Mouse (Mus musculus) right cerebral cortex, postnatal 4 days (tissue): ENCODE results near the gene Scube3.
"Not testable (repeated sequence)": the region's sequence is repeated elsewhere in the genome, so short reads cannot be mapped to it uniquely, and the experiment has no call there.

Experiments used
- DNase-seq: peaks from one replicate; pipeline ENCODE4 v3.0.0-alpha.2; 2022

Gene Scube3

GRCm38 (mm10) chr17:28180783-28181544, 39.0 kb downstream of the Scube3 start:
- DNase-seq, result no peak

DNA sequence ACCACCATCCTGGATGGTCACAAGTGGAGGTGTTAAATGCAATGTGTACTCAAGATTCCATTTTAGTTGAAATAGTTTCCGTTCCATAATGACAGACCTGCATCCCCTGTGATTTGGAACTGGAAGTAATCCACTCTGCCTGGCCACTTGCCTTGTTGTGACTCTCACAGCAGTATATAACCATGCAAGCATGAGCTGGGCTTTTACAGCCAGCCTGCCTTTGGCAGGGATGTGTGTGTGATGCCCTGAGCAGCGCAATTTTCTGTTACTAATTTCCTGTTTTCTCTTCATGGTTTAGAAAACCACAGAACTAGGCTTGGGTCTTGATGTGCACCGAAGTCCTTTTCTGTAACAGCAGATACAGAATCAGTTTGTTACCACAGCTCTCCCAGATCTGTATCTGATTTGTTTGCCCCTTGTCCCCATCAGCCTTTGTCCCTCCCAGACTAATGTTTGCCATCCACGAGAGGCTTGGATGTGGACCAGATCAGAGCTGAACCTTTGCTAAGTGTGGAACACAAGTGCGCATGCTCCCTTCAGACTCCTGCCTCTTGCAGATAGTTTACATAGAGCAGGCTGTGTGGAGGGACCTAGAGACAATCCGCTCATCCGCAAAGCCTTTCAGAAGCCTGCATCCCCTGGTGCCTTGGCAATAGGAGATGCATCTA, 43.2 kb downstream of the Scube3 start:
- no peak for DNase-seq

DNA sequence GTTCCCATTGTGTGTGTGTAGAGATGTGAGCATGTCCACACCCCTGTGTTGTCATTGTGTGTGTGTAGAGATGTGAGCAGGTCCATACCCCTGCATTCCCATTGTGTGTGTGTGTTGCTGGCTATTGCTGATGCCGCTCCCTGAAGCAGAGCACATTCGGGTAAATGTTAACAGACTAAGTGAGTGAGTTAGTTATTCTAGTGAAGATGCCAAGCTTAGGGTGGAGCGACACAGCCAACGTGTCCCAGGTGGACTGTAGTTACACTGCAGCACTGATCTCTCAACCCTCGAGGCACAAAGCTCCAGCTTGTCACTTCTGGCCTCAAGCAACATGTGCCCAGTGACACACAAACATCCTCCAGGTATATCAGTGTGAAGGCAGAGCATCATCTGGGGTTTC, 46.4 kb downstream of the Scube3 start:
- no peak for DNase-seq

GRCm38 (mm10) chr17:28192754-28193153, 50.8 kb downstream of the Scube3 start:
- DNase-seq, result no peak

- DNase-seq, result no peak
Measured at GRCm38 (mm10) chr17:28193559-28193958, 51.6 kb downstream of the Scube3 start.

GRCm38 (mm10) chr17:28195033-28195432, 53.1 kb downstream of the Scube3 start:
- DNase-seq, result no peak

DNA sequence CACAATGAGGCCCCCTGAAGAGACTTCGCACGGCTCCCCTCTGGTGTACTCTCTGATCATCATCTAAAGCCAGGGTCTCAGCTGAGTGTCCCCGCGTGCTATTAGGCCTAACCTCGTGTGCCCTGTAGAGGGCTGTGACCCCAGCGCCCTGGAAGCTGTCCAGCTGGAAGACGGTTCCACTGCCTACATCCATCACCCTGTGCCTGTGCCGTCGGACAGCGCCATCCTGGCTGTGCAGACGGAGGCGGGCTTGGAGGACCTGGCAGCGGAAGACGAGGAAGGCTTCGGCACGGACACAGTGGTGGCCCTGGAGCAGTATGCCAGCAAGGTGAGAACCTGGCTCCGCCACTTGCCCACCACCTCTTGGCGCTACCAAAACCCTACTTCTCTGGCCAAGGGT, 55.7 kb downstream of the Scube3 start:
- no peak for DNase-seq

DNA sequence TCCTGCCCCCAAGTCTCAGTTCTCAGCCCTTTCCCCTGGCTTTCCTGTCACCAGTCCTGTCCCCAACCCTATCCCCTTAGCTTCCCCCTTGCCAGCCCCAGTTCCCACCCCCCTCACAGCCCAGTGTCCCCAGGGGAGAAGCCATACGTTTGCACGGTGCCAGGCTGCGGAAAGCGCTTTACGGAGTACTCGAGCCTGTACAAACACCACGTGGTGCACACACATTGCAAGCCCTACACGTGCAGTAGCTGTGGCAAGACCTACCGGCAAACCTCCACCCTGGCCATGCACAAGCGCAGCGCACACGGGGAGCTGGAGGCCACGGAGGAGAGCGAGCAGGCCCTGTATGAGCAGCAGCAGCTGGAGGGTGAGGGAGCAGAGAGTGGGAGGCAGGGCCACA, 60.0 kb downstream of the Scube3 start:
- DNase-seq, result no peak

DNA sequence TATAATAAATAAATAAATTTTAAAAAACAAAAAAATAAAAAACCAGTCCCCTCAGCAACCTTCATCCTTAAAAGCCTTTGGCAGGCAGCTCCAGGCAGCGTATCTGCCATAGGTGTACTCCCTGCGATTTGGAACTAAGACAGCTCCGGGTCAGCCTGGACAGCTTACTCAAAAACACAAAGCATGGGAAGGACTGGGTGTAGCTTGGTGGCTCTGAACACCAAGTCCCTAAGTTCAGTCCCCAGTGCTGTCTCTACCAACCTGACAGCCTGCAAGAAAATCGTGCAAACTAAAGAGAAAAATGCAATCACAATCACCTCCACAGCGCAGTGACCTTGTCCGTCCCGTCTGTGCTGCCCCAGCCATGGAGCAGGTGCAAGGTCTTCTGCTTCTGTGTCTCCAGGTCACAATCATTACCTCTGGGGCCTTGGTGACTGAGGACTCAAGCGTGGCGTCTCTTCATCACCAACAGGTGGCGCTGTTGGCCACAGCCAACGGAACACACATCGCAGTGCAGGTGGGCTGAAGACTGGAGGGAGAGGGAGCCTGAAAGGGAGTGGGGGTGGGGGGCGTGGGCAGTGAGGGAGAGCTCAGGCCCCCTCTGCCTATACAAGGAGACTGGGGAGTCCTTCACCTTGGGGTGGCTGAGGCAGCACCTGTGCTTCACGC, 62.2 kb downstream of the Scube3 start:
- DNase-seq, result peak; percentile 62

DNA sequence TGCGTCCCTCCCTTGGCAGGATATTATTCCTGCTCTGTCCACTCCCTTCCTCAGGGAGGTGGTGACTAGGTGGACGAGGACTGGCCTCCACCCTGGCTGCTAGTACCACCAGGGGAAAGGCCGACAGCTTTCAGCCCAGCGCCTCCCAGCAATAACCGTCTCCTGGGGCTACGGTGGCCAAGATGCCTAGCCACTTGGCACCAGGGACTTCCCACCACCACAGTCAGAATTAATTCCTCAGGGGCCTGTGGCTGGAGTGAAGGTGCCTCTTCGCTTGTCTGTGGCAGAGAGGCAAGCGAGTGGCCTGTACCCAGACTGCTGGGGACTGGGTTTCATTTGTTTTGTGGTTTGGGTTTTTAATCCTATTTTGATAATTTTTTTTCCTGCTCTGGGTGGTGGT, 63.5 kb downstream of the Scube3 start:
- no peak for DNase-seq

- DNase-seq, result no peak
Measured at GRCm38 (mm10) chr17:28207092-28207491, 65.2 kb downstream of the Scube3 start.

DNA sequence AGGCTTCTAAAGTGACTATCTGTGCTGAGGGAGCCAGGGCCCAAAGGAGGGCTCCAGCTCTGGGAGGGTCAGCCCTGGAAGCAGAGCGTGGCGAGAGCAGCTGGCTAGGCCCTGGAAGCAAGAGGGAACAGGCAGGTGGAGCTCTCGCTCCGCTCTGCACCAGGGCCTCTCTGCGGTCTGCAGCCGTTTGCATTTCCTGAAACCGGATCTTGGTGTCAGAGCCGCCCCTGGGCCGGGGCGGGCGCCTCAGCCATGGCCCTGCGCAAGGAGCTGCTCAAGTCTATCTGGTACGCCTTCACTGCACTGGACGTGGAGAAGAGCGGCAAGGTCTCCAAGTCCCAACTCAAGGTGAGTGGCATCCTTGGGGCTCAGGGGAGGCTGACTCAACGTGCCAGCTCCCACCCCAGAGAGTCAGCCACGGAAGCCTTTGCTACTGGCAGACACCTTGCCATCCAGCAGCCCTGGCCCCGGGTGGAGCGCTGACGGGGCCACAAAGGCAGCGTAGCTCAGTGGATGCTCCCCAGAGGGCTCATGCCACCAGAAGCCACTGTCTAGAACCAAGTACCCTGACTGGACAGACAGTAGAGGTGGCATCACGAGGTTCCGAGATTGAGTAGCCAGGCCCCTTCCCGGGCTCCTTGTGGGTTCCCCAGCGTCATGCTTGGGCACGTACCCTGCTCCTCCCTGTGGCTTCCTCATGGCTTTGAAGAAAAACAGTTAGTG, 65.8 kb downstream of the Scube3 start, which contains the start of gene Def6:
Gene Def6, plus strand, starts transcription at position 188 of the 723 bp plus-strand sequence.
- DNase-seq, result peak; percentile 40

GRCm38 (mm10) chr17:28208314-28208612, 66.3 kb downstream of the Scube3 start:
- no peak for DNase-seq

DNA sequence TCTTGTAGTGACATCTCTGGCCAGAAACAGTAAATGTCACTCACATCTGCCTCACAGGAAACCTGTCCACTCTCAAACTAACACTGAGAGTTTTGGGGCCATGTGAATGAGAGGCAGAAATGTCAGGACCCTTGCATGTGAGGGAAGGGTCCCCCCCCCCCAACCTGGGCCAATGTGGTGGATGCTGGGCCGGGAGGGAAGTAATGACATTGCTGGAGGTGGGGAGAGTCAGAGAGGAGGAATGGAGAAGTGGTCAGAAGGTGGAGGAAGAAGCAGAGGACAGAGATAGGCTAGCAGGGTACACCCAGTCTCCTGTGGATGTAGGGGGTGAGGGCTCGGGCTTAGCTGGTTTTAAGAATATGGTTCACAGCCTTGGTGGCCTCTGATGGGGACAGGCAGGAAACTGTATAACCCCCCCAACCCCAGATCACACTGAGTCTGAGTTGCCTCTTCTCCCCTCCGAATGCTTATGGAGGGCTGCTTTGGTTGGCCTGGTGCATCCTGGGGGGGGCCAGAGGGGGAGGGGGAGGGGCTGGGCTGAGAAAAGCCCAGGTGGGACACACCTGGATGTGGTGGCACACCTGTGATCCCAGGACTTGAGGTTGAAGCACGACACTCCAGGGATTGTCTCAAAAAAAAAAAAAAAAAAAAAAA, 67.6 kb downstream of the Scube3 start:
- DNase-seq, result no peak

- DNase-seq, result no peak
Measured at GRCm38 (mm10) chr17:28211921-28212341, 70.0 kb downstream of the Scube3 start.

- no peak for DNase-seq
Measured at GRCm38 (mm10) chr17:28212391-28212790, 70.5 kb downstream of the Scube3 start.

DNA sequence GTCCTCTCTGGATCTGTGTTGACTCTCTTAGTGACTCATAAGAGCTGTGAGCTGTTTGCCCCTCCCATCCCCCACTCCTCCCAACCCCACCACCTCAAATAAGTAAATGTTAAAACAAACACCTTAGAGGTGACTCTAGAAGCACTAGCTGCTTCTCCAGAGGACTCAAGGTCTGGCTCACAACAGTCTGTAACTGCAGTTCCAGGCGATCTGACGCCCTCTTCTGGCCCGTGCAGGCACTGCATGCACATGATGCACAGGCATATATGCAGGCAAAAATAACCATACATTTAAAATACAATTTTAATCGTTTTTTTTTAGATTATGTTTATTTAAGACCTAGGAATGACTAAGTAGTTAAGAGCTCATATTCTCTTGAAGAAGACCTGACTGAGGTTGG, 71.3 kb downstream of the Scube3 start:
- no peak for DNase-seq

DNA sequence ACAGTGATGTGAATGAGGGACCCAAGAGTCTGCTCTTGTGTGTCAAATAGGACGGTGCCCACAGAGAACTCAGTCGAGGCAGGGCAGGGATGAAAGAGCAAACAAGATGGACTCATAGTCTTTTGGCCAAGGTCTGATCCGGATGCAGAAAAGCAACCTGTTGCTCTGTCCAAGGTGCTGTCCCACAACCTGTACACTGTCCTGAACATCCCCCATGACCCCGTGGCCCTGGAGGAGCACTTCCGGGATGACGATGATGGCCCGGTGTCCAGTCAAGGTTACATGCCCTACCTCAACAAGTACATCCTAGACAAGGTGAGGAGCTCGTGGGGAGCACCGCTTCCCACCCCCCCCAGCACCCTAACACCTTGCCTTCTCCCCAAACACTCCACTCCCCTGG, 74.8 kb downstream of the Scube3 start:
- DNase-seq, result no peak

GRCm38 (mm10) chr17:28217721-28218649, 76.0 kb downstream of the Scube3 start:
- no peak for DNase-seq

GRCm38 (mm10) chr17:28222463-28222862, 80.5 kb downstream of the Scube3 start:
- not testable (repeated sequence) for DNase-seq

DNA sequence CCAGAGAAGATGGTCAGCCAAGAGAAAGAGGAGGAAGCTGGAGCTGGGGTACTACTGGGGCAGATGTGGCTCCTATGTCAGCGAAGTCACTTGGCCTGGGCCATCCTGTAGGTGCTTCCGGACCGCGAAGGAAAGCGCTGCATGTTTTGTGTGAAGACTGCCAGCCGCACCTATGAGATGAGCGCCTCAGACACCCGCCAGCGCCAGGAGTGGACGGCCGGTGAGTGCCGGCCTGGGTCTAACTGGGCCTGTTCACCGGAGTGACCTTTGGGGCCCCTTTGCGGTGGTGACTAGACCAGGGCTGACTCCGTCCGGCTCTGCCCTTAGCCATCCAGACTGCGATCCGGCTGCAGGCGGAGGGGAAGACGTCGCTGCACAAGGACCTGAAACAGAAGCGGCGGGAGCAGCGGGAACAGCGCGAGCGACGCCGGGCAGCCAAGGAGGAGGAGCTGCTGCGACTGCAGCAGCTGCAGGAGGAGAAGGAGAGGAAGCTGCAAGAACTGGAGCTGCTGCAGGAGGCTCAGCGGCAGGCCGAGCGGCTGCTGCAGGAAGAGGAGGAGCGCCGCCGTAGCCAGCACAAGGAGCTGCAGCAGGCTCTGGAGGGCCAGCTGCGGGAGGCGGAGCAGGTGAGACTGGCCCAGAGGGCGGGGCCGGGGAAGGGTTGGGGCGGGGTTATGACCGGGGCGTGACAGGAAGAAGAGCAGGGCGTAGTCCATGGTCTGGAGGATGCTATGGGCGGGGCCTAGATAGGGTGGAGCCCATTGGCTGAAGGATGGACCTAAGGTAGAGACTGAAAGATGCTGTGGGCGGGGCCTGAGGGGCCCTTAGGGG, 81.8 kb downstream of the Scube3 start:
- DNase-seq, result peak; percentile 75
